Mouse (Mus musculus) CD8-positive naive resting alpha-beta T cell, adult 2 months (primary cell): ENCODE data around the gene Gm21783.
"Not testable (repeated sequence)": the region's sequence is repeated elsewhere in the genome, so short reads cannot be mapped to it uniquely, and the experiment has no call there.

Source experiments
- DNase-seq, 2 experiments: peaks; one replicate each; pipeline ENCODE4 v3.0.0; 2022; ENCODE audit warnings: low read depth in 2 of 2, low spot score in 2 of 2

Gene Gm21783

GRCm38 (mm10) chrY:44981163-44981562 lies at the start of gene Gm21783:
Gene Gm21783, minus strand, starts transcription at chrY:44981263.
- not testable (repeated sequence) for DNase-seq
